Mouse (Mus musculus) heart, postnatal 25 days (tissue): ENCODE measurements around the gene Tmem245. TPM values are rescaled to one million over a fixed set of nuclear protein-coding genes. Genes with fewer than 3 reads are reported as not detected.
A peak's percentile ranks its signal among the peaks of the same experiment; 100 is the strongest.
"Not testable (repeated sequence)": the region's sequence is repeated elsewhere in the genome, so short reads cannot be mapped to it uniquely, and the experiment has no call there.

Experiments used
- DNase-seq: peaks from one replicate; pipeline ENCODE4 v3.0.0; 2022; ENCODE audit warnings: low spot score
- intact Hi-C: fragments of 180-260 bp; cut with DNase I; formaldehyde crosslinking; loops from one replicate; pipeline ENCODE4 v1.15.1; 2025
- total RNA-seq, 2 experiments: library from RNA; stranded (reverse); gene quantifications; 2 replicates each; pipeline ENCODE4 v1.2.3; 2021

Gene Tmem245
- total RNA-seq, 2 experiments from 2014 or later: 56.5 to 58.1 TPM

- intact Hi-C loops, DNase-seq: not testable (repeated sequence)
Measured at GRCm38 (mm10) chr4:56870541-56870940, 76.7 kb downstream of the Tmem245 start.

GRCm38 (mm10) chr4:56867761-56868160 lies 79.5 kb downstream of the Tmem245 start:
- intact Hi-C loops: no loop called here
- DNase-seq: no peak

- intact Hi-C loops: no loop called here
- peak; percentile 23 for DNase-seq
Measured at GRCm38 (mm10) chr4:56865971-56866370, 81.3 kb downstream of the Tmem245 start.

- peak; percentile 75 for DNase-seq
- intact Hi-C loops: no loop called here
Measured at GRCm38 (mm10) chr4:56865003-56865511, 82.2 kb downstream of the Tmem245 start, which contains the start of gene Ctnnal1. Gene Ctnnal1 (minus strand): TSS chr4:56865188.

GRCm38 (mm10) chr4:56864417-56865001 lies 82.7 kb downstream of the Tmem245 start:
- intact Hi-C loops: no loop called here
- DNase-seq: no peak

GRCm38 (mm10) chr4:56864016-56864415 lies 83.2 kb downstream of the Tmem245 start:
- intact Hi-C loops: no loop called here

GRCm38 (mm10) chr4:56861551-56861950 lies 85.7 kb downstream of the Tmem245 start:
- no peak for DNase-seq
- intact Hi-C loops: no loop called here

More at GRCm38 (mm10) chr4:56864016-56864415, 83.2 kb downstream of the Tmem245 start:
- DNase-seq: no peak

- intact Hi-C loops: no loop called here
- no peak for DNase-seq
Measured at GRCm38 (mm10) chr4:56858733-56859132, 88.5 kb downstream of the Tmem245 start.

GRCm38 (mm10) chr4:56856371-56856949 lies 90.8 kb downstream of the Tmem245 start:
- intact Hi-C loops: no loop called here
- DNase-seq: no peak

GRCm38 (mm10) chr4:56855935-56856334 lies 91.3 kb downstream of the Tmem245 start:
- no peak for DNase-seq
- intact Hi-C loops: no loop called here

GRCm38 (mm10) chr4:56850724-56851123 lies 96.5 kb downstream of the Tmem245 start:
- DNase-seq: no peak
- intact Hi-C loops: no loop called here

- intact Hi-C loops: no loop called here
- no peak for DNase-seq
Measured at GRCm38 (mm10) chr4:56848044-56848443, 99.2 kb downstream of the Tmem245 start.

- intact Hi-C loops: no loop called here
Measured at GRCm38 (mm10) chr4:56847400-56847799, 99.8 kb downstream of the Tmem245 start.

GRCm38 (mm10) chr4:56845896-56846533 lies 101.2 kb downstream of the Tmem245 start:
- DNase-seq: no peak
- intact Hi-C loops: no loop called here

More at GRCm38 (mm10) chr4:56847400-56847799, 99.8 kb downstream of the Tmem245 start:
- DNase-seq: no peak

- intact Hi-C loops: no loop called here
- no peak for DNase-seq
Measured at GRCm38 (mm10) chr4:56844911-56845310, 102.3 kb downstream of the Tmem245 start.

GRCm38 (mm10) chr4:56843963-56844362 lies 103.3 kb downstream of the Tmem245 start:
- DNase-seq: no peak
- intact Hi-C loops: no loop called here

- intact Hi-C loops: no loop called here
- no peak for DNase-seq
Measured at GRCm38 (mm10) chr4:56842501-56842900, 104.7 kb downstream of the Tmem245 start.

- DNase-seq: no peak
- intact Hi-C loops: no loop called here
Measured at GRCm38 (mm10) chr4:56840297-56840696, 106.9 kb downstream of the Tmem245 start.

- intact Hi-C loops: no loop called here
- no peak for DNase-seq
Measured at GRCm38 (mm10) chr4:56837661-56838060, 109.6 kb downstream of the Tmem245 start.

GRCm38 (mm10) chr4:56831998-56832397 lies 115.2 kb downstream of the Tmem245 start:
- intact Hi-C loops: no loop called here
- no peak for DNase-seq

GRCm38 (mm10) chr4:56831013-56831609 lies 116.1 kb downstream of the Tmem245 start:
- intact Hi-C loops: no loop called here

More at GRCm38 (mm10) chr4:56831013-56831609, 116.1 kb downstream of the Tmem245 start:
- no peak for DNase-seq
